Mouse (Mus musculus) kidney, postnatal 0 days (tissue): ENCODE results near the gene Ube2o. TPM values are rescaled to one million over a fixed set of nuclear protein-coding genes. Genes with fewer than 3 reads are reported as not detected.

ENCODE experiments used
- ATAC-seq: fragments of 200-750 bp; cut with Nextera tagmentation; replicated peaks from 2 replicates; pipeline ENCODE4 v1.8.0; 2017; ENCODE audit warnings: low read depth, moderate number of reproducible peaks, moderate TSS enrichment, moderate library complexity; ENCODE audit not compliant: low FRiP score
- DNase-seq: peaks from one replicate; pipeline ENCODE4 v3.0.0-alpha.2; 2016; ENCODE audit warnings: low spot score
- H3K27ac ChIP-seq: fragments of 300-500 bp; sonication (generic); 2 replicates; pipeline ENCODE4 v1.5.1; 2014; ENCODE audit warnings: mild to moderate bottlenecking
- H3K27me3 ChIP-seq: fragments of 300-500 bp; sonication (generic); 2 replicates; pipeline ENCODE4 v1.6.1; 2014; ENCODE audit warnings: low read length, mixed read lengths; ENCODE audit not compliant: insufficient read depth
- H3K36me3 ChIP-seq: fragments of 300-500 bp; sonication (generic); 2 replicates; pipeline ENCODE4 v1.6.1; 2014; ENCODE audit warnings: low read length, mixed read lengths; ENCODE audit not compliant: insufficient read depth
- H3K4me1 ChIP-seq: fragments of 300-500 bp; sonication (generic); replicated peaks from 2 replicates; pipeline ENCODE4 v1.6.1; 2014; ENCODE audit warnings: antibody characterized with exemption, low read length, mixed read lengths; ENCODE audit not compliant: insufficient read depth
- H3K4me2 ChIP-seq: fragments of 300-500 bp; sonication (generic); 2 replicates; pipeline ENCODE4 v1.6.1; 2014; ENCODE audit warnings: mild to moderate bottlenecking, low read length, moderate library complexity, mixed read lengths
- H3K4me3 ChIP-seq: fragments of 300-500 bp; sonication (generic); replicated peaks from 2 replicates; pipeline ENCODE4 v1.5.1; 2014; ENCODE audit warnings: low read depth, low read length
- H3K9ac ChIP-seq: fragments of 300-500 bp; sonication (generic); 2 replicates; pipeline ENCODE4 v1.6.1; 2014; ENCODE audit warnings: low read depth, low read length
- H3K9me3 ChIP-seq: fragments of 300-500 bp; sonication (generic); replicated peaks from 2 replicates; pipeline ENCODE4 v1.6.1; 2016; ENCODE audit warnings: low read length, inconsistent platforms, mixed read lengths
- CTCF ChIP-seq: IDR thresholded peaks from 2 replicates; pipeline ENCODE4 v1.5.1; 2016; ENCODE audit warnings: antibody characterized with exemption, low read depth, mild to moderate bottlenecking, moderate library complexity
- WGBS: fragments of 180-500 bp; shearing (Covaris S2); extraction: QIAGEN DNeasy Blood & Tissue Kit; methylation state at CpG from one replicate; pipeline ENCODE4 v1.1.7; 2014; 5-methylcytosine and 5-hydroxymethylcytosine counted together
- polyA plus RNA-seq: library from polyadenylated mRNA; unstranded; fragments of >200 nt; fragmentation: Nextera tagmentation; extraction: Ambion mirVana; gene quantifications from 2 replicates; pipeline ENCODE4 v1.2.1, GENCODE M21; 2015

Ube2o gene
- polyA plus RNA-seq, 1 experiment from 2014 or later, result 8.9 TPM

DNA sequence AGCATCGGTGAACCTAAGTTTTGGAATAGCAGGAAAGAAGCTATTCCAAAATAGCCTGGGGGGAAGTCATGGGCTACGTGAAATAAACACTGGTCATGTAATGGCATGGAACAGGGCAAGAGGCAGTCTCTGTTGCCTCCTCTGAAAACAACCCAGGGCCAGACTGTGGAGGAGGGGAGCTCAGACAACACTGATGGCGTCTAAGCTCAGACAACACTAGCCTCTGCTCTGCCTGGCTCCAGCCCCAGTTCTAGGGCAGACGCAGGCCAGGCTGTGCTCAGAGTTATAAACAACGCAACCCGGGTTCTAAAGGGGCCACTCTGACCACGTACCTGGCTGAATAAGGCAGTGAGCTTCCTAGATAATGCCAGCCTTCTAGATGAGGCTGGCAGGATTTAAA is 30.5 kb downstream of the Ube2o start:
- 36% methylated on average over 7 of the region's 7 CpGs for WGBS
- DNase-seq (no peak), ATAC-seq (no peak)
- H3K36me3 ChIP-seq, result peaks cover 8% of the 10 kb centered on the region
- H3K27ac ChIP-seq, result peak overlapping the region; percentile 36; the same call in 1 of the 2 replicates
- H3K4me3 ChIP-seq, result no peak overlapping the region
- H3K9me3 ChIP-seq, result no peaks in the 10 kb centered on the region
- H3K4me2 ChIP-seq, result no peak overlapping the region
- no peak overlapping the region for H3K9ac ChIP-seq
- H3K4me1 ChIP-seq, result peaks cover 13% of the 10 kb centered on the region; the same call in 1 of the 2 replicates
- no peaks in the 10 kb centered on the region for H3K27me3 ChIP-seq
- TF ChIP-seq CTCF, result no peak

DNA sequence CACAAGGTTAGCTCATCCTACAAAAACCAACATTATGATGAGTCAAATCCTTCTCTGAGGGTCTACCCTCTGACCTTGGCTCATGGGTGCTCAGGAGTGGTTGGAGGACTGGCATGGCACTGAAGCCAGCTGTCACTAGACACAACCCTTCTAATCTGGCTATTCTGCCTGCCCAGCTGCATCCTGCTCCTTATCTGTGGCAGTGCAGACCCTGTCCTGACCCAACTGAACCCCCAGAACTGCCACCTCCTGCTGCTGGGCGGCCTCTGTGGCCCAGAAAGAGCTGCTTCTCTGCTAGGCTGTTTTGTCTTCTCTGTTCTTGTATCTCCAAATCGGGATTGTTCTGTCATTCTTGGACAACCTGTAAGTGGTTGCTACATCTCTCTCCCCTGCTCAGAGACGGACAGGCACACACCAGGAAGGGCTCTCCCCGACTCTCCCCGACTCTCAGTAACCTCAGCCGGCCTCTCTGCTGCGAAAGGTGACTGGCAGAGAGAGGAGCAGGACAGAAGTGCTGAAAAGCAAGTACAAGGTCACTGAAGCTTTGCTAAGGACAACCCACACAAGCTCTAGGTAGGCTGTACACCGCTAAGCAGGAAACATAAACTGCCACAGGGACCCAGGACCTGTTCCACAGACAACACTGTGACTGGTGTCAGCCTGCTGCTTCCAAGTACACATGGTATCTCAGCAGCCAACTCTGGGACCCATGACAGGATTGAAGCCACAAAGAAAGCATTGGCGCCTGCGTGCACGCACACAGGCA is 31.8 kb downstream of the Ube2o start:
- DNase-seq (no peak), ATAC-seq (no peak)
- Histone ChIP-seq H3K4me1 (peaks cover 13% of the 10 kb centered on the region; the same call in 1 of the 2 replicates), H3K27me3 (no peaks in the 10 kb centered on the region), H3K36me3 (peaks cover 13% of the 10 kb centered on the region), H3K4me2 (no peak overlapping the region), H3K9ac (no peak overlapping the region), H3K27ac (0 out of 2 replicates have a peak overlapping the region, but pooled peaks have one; percentile 36), H3K9me3 (no peaks in the 10 kb centered on the region), H3K4me3 (no peak overlapping the region)
- no peak for TF ChIP-seq CTCF
- WGBS, result 75% methylated on average over 11 of the region's 11 CpGs

DNA sequence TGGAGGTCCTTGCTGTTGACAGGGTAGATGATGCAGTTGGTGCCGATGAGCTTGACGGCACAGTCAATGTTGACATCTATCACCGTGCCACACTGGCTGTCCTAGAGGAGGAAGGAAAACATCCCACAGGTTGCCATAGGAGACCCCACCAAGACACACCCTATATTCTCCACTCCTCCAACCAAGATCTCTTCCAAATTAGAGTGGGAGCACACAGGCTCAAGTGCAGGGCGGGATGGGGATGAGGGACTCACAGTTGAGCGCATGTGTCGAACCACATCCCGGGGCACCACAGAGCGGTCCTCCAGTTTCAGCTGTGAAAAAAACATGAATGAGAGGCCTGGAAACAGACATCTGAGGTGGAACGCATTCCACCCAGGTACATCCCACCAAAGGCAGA is 32.5 kb downstream of the Ube2o start:
- WGBS, result 93% methylated on average over 9 of the region's 9 CpGs
- no peak overlapping the region for H3K4me3 ChIP-seq
- H3K27ac ChIP-seq, result no peak overlapping the region
- peaks cover 19% of the 10 kb centered on the region for H3K36me3 ChIP-seq
- peaks cover 9% of the 10 kb centered on the region; the same call in 1 of the 2 replicates for H3K4me1 ChIP-seq
- no peaks in the 10 kb centered on the region for H3K27me3 ChIP-seq
- no peak overlapping the region for H3K4me2 ChIP-seq
- no peaks in the 10 kb centered on the region for H3K9me3 ChIP-seq
- DNase-seq (no peak), ATAC-seq (no peak)
- H3K9ac ChIP-seq, result no peak overlapping the region
- TF ChIP-seq CTCF, result no peak

DNA sequence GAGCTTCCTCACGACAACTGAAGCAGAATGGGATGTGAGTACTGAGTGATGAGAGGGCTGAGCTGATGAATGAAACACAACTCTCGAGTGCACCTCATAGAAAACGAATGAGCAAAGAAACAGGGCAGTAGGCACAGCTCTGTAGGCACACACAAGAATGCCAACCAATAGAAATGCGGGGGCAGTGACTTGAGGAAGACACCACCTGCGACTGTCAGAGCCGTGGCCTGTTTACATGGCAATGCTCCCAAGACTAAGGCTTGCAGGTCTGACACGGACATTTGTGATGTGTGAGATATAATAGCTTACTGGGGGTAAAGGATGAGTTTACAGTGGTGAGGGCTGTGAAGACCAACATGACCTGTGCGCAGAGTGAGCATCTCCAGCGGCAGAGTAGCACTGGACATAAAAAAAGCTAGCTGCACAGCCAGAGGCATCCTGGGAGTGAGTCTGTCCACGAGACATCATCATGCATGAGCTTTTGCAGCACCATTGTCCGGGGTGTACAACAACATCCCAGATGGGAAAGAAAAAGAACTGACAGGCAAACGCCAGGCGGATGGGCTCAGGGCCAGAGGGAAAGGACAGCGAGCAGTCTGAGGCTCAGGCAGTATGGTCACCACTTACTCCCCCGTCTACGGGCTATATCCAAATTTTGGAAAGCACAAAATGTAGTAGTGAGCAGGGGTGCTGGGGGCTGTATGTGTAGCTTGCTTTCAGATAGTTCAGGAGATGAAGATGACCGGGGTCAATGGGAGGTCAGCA is 33.8 kb downstream of the Ube2o start:
- ATAC-seq (no peak), DNase-seq (no peak)
- H3K9ac ChIP-seq, result no peak overlapping the region
- H3K27me3 ChIP-seq, result no peaks in the 10 kb centered on the region
- H3K9me3 ChIP-seq, result no peaks in the 10 kb centered on the region
- H3K27ac ChIP-seq, result no peak overlapping the region
- H3K4me1 ChIP-seq, result peaks cover 9% of the 10 kb centered on the region; the same call in 1 of the 2 replicates
- no peak overlapping the region for H3K4me2 ChIP-seq
- no peak for TF ChIP-seq CTCF
- WGBS, result 84% methylated on average over 17 of the region's 17 CpGs
- peaks cover 32% of the 10 kb centered on the region for H3K36me3 ChIP-seq
- no peak overlapping the region for H3K4me3 ChIP-seq

DNA sequence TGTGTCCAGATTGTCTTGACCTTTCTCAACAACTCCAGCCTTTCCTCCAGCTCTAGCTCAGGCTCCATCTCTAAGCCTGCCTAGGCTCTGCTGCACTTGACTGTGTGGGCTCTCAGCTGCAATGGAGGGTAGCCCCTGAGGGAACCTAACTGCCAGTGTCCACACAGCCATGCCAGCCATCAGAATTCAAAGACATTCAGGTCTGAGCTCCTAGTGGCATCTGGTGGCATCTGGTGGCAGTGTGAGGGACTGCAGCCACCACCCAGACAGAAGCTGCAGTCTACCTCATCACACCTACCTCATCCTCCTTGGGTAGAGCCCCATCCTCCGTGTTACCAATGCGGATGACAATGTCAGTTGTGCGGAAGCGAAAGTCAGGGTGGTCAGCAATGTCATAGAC is 38.1 kb downstream of the Ube2o start:
- Histone ChIP-seq H3K27me3 (no peaks in the 10 kb centered on the region), H3K36me3 (peaks cover 61% of the 10 kb centered on the region), H3K9me3 (no peaks in the 10 kb centered on the region), H3K4me1 (no peaks in the 10 kb centered on the region), H3K4me3 (no peak overlapping the region), H3K9ac (no peak overlapping the region), H3K4me2 (no peak overlapping the region), H3K27ac (no peak overlapping the region)
- no peak for ATAC-seq
- 84% methylated on average over 4 of the region's 4 CpGs for WGBS
- DNase-seq, result peak; percentile 56
- TF ChIP-seq CTCF, result peak; percentile 82

DNA sequence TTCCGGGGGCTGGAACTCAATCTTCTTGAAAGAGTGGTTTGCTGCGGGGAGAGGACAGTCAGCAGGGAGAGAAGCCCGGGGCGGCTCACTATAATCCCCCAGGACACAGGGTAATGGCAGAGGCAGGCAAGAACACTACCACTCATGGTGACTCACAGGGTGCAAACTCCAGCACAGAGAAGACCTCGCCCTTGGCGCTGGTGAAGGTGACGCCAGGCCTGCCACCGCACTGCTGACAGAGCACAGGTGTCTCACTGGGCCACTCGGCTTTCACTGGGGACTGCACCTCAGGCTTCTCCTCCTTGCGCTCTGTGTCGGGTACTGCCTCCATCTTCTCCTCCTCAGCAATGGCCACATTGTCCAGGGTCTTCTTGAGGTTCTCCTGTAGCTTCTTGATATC is 40.1 kb downstream of the Ube2o start:
- ATAC-seq (no peak), DNase-seq (no peak)
- no peak for TF ChIP-seq CTCF
- H3K27ac ChIP-seq, result no peak overlapping the region
- no peak overlapping the region for H3K4me2 ChIP-seq
- no peak overlapping the region for H3K9ac ChIP-seq
- WGBS, result 95% methylated on average over 11 of the region's 11 CpGs
- H3K4me1 ChIP-seq, result no peaks in the 10 kb centered on the region
- H3K9me3 ChIP-seq, result no peaks in the 10 kb centered on the region
- H3K4me3 ChIP-seq, result no peak overlapping the region
- no peaks in the 10 kb centered on the region for H3K27me3 ChIP-seq
- peaks cover 57% of the 10 kb centered on the region for H3K36me3 ChIP-seq
